Mouse (Mus musculus) thymus, postnatal 36 days (tissue): ENCODE results near the gene Tmem8.
"Not testable (repeated sequence)": the region's sequence is repeated elsewhere in the genome, so short reads cannot be mapped to it uniquely, and the experiment has no call there.

Source experiments
- DNase-seq, 2 experiments: peaks; one replicate each; pipeline ENCODE4 v3.0.0; 2022; ENCODE audit warnings: mixed read lengths in 2 of 2

Tmem8 gene

DNA sequence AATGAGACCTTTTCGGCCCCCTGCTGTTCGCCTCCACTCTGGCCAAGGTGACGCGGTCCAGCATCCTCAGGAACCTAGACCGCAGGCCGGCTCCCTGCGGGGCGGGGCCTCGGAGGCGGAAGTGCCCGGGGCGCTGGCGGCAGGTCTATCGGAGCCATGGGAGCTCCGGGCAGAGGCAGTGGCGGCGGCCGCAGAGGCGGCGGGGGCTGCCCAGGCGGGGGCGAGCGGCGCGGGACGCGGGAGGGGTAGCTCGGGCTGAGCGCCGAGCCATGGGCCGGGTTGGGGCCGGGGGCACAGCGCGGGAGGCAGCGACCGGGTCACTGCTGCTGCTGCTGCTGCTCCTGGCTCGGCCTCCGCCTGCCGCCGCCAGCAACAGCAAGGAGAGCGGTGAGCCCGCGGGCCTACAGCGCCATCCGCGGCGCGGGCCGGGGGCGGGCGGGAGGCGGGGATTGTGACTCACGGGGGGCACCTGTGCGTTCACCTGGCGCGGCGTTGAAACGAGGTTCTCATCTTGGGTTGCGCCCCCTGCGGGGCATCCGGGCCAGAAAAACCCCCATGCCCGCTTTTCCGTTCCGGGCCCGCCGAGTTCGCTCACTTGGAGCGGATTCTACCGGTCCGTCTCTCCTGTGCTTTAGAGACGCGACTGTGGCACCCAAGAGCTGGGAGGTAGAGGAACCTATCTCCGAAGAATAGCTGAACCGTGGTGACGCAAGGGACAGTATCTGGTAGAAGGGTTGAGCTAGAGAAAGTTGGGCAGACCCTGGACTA lies at the start of gene Tmem8:
Tmem8 (plus strand) TSS at position 119 of the 768 bp plus-strand sequence.
- peak; percentile 79 for DNase-seq

DNA sequence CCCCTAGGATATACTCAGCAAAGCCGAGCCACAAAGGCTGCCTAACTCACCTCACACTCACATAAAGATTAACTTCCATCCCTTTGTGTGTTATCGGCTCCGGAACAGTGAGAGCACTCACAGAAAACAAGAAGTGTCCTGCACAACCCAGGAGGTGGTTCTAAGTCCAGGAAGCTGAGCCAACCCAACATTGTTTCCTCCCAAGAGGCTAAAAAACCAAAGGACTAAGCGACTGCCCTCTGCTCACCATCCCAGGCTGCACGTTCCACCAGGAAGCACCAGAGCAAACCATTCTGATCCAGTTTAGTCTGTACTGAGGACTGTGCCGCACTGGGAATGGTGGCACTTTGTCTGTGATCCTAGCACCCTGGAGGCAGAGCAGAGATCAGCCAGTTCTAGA lies 48.2 kb upstream of the Tmem8 start:
- DNase-seq = no peak

DNA sequence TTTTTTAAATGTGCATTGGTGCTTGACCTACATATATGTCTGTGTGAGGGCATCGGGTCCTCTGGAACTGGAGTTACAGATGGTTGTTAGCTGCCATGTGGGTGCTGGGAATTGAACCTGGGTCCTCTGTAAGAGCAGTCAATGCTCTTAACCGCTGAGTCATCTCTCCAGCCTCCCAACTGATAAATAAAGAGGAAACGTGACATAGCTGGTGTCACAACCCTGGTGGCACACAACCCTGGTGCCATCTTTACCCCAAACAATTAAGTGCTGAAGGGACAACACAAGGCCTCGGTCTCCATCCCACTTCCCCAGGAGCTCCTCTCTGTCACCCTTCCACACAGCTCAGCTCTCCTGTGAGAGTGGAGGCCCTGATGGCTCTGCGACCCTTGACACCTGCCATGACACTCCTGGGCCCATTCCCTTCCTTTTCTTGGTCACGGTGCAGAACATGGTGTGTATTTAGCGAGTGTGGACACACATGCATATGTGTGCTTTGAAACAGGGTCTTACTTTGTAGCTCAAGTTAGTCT lies 46.5 kb upstream of the Tmem8 start:
- no peak for DNase-seq

DNA sequence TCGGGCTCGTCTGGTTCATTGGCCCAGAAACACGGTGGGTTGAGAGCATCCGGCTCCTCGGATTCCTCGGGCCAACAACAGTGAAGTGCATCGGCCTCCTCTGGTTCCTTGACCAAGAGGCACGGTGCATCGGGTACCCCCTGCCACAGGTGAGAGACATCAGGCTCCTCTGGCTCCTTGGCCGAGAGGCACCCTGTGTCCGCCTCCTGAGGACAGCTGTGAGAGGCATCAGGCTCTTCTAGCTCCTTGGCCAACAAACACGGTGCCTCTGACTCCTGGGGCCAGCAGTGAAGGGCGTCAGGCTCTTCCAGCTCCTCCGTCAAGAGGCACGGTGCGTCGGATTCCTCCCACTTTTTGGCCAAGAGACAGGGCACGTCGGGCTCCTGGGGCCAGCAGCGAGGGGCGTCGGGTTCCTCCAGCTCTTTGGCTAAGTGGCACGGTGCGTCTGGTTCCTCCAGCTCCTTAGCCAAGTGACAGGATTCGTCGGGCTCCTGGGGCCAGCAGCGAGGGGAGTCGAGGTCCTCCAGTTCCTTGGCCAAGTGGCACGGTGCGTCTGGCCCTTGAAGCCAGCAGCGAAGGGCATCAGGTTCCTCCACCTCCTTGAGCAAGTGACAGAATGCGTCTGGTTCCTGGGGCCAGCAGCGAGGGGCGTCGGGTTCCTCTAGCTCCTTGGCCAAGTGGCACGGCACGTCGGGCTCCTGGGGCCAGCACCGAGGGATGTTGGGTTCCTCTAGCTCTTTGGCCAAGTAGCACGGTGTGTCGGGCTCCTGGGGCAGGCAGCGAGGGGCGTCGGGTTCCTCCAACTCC lies 44.9 kb upstream of the Tmem8 start:
- peak in 1 of 2 experiments; percentile 9 for DNase-seq

DNA sequence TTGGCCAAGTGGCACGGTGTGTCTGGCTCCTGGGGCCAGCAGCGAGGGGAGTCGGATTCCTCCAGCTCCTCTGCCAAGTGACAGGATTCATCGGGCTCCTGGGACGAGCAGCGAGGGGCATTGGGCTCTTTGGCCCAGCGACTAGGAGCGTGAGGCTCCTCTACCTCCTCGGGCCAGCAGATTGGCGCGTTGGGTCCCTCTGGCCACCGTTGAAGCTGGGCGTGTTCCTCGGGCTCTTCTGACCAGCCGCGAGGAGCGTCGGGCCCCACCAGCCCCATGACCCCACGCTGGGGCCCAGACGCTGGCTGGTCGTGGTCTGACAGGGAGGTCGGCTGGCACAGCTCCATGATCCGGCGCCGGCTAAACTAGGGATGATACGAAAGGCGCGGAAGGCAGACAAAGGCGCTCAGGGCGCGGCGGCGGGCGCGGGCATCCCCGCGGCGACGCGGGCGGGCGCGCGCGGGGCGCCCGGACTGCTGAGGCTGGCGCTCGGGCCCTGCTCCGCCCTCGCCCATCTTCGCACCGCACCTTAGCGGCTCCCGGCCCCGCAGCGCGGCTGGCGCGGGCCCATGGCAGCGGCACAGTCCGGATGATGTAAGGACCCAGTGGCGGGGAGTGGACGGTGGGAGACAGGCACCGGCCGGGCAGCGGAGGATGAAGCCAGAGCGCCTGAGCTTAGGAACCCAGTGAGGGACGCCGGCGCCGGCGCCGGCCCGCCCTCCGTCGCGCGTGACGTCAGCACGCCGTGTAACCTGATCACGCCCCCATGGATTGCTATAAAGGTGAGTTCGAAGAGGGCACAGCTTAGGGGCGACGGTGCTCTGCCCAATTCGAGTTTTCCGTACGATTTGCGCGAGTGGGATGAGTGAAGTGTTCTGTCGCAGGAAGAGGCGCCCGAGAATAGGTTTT lies 44.0 kb upstream of the Tmem8 start, which contains the start of gene Rab11fip3:
Rab11fip3 (minus strand) TSS at position 725 of the 909 bp plus-strand sequence.
- DNase-seq = peak; percentile 81

DNA sequence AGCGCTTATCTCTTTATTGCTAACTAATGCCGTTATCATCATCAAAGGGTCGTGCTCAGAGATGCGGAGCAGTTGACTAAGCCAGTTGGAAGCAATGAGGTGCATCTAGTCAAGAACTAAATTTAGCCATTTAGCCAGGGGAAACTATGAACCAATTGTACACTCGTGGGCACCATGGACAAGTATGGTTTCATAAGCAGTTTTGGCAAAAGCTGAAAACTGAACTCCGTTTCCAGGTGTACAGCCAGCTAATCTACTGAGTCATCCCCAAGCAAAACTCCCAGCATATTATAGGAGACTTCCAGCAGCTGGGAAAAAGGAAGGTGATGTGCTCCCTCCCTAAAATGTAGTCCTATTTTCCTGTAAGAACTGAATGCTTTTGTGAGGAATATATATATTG lies 43.0 kb upstream of the Tmem8 start:
- DNase-seq = no peak

DNA sequence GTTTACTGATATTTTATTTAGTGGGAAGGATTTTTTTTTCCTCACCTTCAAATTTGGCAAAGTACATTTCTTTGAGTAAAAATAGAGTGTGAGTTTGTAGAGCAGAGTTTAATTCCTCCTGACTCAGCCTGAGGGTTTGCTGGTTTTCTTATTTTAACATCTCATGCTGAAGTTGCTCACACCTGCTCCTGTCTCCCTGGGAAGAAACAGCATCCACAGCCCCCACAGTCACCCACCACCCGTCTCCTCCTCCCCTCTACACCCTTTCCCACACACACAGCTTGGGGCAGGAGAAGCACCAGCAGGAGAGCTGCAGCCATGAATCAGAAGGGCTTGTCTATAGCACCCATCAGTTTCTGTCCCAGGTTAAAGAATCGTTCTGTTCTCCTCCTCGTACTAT lies 37.9 kb upstream of the Tmem8 start:
- DNase-seq = no peak

DNA sequence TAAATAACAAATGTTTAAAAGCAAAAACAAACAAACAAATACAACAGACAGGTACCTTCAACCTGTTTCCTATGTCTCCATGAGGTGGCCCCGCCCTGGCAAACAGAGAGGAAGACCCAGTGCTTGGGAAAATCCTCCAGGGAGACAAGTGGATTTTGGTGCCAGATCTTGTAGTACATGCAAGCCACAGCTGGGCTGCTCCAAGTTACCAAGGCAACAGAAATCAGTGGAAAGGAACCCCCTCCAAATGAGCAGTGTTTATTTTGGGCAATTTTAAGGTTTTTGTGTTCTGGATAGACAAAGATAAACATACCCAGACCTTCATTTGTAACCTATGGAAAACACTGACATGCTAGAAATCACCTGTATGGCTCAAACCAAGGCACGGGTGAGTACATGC lies 34.2 kb upstream of the Tmem8 start:
- DNase-seq = no peak

DNA sequence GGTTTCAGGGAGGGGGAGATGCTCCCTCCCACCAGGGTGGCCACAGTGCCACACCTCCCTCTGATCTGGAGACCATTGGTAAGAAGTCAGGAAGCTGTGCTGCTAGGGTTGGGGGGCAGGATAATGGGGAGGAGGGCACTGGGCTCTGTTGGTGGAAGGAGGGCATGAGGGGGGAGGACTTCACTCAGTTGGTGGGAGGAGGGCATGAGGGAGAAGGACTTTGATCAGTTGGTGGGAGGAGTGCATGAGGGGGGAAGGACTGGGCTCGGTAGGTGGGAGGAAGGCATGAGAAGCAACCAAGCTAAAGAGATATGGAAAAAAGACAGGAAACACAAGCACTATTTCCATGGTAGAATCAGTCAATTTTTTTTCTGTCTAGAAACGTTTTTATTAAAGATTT lies 32.2 kb upstream of the Tmem8 start:
- no peak for DNase-seq

DNA sequence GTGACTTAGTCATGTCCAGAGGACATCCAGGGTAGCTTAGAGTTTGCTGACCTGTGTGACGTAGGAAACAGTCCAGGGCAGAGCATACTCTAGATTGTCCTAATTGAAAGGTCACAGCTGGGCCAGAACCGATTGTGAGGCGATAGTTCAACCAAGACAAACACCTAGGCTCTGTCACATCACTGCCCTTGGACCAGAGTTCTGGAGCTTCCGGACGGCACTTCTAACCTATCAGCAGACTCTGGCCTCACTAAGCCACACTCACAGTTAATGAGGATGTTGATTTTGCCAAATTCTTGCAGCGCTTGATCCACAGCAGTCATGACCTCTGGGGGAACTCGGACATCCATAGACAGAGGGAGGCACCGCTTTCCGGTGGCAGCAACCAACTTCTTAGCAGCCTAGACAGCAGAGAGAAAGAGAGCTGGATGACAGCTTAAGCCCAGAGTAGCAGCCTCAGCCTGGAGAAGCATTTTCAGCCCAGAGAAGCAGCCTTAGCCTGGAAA lies 26.0 kb upstream of the Tmem8 start:
- no peak for DNase-seq

DNA sequence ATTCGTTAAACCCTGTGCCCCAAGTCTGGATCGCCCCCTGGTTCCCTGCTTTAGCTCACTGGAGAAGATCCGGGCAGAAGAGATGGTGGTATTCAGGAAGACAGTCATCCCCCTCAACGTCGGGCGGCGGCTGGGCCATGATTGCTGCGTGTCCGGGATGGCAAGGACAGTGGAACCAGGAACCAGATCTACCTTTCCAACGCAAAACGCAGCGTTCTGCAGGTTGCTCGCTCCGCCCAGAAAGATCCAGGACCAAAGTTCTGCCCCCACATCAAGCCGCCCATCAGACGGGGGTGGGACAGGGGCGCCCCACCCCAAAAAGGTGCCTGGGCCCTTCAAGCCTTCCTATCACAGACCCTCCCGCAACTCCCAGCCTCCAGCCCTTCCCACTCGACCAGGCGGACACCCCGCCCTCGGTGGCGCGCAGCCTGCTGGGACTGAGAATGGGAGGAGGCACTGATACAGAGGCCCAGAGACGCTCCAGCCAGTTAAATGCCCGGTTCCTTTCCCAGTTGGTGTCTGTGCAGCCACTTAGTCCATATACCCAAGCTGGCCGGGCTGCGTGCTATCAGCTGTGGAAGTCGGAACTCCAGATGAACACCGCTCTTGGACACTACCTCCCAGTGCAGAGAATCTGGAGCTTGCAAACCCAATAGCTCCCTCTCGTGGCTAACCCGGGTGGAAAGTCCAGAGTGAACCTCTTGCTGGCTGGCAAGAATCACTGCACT lies 23.0 kb upstream of the Tmem8 start, which contains the start of gene Decr2:
Decr2 (minus strand) TSS at position 433 of the 728 bp plus-strand sequence.
- DNase-seq = peak; percentile 78 to 81

DNA sequence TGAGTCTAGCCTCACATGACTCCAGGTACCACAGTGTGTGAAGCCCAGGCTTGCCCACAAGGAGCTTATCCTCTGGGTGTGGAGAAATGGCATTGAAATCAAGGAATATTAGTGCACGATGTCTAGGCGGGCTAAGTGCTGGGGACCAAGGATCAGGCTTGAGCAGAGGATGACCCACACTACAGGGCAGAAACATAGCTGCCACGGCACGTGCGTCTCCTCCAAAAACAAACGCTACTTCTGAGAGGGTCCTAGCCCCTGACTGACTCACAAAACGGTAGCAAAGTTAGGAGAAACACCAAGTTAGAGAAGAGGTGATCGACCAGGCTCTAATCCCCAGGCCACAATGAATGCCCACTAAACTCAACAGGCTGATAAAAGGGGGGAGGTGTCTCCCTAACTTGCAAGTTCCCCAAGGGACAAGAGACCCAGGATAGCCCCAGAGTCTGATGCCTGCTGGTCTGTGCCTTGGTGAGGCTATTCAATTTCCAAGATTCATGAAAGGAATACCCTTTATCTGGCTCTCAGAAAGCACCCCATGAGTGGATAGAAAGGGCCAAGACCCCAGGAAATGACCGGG lies 18.5 kb upstream of the Tmem8 start:
- no peak for DNase-seq

DNA sequence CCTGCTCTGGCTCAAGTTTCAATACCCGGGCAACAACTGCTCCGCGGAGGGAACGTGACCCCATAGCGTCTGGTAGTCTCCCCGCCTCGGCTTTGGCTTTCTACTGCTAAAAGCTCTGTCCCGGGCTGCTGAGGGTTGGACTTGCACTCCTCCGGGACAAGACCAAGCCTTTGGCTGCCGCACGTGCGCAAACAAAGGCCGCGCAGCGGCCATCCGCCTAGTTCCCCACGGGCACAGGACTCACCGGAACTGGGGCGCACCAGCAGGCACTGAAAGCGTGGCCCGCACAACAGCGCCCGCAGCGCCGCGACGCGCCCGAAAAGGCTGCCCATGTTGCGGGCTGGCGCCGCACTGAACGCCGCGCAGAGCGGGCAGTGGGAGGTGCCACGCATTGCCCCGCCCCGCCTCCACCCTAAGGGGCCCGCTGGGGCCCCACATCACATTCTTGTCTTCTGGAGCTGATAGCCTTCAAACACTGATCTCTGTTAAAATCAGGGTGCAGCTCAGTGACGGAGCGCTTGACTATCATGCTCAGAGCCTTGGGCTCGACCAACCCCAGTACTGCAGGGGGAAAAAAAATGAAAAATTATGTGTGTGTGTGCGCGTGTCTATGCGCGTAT lies 17.9 kb upstream of the Tmem8 start, which contains the start of gene Nme4:
Nme4 (minus strand) TSS at position 482 of the 620 bp plus-strand sequence.
- peak; percentile 58 to 60 for DNase-seq

DNA sequence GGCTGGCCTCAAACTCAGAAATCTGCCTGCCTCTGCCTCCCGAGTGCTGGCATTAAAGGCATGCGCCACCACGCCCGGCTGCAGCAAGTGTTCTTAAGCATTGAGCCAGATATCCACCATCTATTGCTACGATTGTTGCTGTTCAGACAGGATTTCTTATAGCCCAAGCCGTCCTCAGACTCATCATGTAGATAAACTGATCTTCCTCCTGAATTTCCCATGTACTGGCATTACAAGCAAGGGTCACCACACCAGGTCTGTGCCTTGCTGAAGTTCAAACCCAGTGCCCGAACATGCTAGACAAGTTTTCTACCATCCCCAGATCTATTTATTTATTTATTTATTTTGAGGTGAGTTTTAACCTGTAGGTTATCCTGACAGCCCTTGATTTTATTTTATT lies 14.6 kb upstream of the Tmem8 start:
- DNase-seq = no peak

DNA sequence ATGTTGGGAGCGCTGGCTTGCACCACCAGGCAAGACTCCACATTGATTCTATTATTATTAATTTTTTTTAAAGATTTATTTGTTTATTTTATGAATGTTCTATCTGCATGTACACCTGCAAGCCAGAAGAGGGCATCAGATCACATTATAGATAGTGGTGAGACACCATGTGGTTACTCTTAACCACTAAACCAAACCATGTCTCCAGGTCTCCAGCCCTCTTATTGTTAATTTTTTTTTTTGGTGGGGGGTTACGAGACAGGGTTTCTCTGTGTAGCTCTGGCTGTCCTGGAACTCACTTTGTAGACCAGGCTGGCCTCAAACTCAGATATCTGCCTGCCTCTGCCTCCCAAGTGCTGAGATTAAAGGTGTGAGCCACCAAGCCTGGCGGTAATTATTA lies 13.8 kb upstream of the Tmem8 start:
- not testable (repeated sequence) for DNase-seq

DNA sequence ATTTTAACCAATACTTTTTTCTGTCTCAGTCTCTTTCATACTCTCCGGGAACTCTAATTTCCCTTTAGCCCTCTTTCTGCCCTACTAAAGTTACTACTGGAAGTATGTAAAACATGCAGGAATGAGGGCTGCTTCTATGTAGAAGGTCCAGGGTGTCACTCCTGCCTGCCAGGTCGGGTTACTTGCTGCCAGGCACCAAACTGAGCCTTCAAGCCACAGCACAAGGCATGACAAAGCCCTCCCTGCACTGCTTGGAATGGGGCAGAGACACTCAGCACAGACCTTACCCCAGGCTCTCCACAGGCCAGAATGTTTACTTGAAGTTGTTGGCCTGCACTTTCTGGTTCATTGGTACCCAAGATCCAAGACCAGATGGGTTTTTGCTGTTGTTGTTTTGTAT lies 12.9 kb upstream of the Tmem8 start:
- no peak for DNase-seq

DNA sequence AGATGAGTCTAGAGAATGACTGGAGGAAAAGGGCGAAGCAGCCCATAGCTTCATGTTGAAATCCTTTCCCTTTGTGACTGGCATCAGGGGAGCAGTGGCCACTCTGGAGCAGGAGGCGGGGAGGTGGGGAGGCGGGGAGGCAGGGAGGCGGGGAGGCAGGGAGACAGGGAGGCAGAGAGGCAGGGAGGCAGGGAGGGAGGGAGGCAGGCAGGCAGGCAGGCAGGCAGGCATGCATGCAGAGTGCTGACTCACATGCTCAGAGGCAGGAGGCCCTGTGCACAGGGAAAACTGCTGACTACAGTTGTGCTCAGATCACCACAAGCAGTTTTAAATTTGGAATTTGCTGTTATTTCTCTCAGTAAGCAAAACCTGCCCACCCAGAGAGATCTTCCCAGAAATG lies 11.6 kb upstream of the Tmem8 start:
- no peak for DNase-seq

DNA sequence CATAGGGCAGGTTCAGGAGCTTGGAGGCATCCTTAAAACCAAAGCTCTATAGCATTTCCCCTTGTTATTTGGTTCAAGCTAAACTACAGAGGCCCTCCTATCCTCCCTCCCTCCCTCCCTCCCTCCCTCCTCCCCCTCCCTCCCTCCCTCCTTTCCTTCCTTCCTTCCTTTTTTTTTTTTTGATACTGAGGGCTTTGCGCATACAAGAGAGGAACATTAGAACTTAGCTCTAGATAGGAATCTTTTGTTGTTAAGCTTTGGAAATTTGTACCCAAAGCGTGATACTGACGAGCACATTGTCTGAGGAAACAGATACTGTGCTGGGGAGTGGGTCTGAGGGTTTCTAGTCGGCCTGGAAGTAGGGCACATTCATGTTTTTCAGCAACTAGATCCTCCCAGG lies 7.5 kb upstream of the Tmem8 start:
- no peak for DNase-seq

DNA sequence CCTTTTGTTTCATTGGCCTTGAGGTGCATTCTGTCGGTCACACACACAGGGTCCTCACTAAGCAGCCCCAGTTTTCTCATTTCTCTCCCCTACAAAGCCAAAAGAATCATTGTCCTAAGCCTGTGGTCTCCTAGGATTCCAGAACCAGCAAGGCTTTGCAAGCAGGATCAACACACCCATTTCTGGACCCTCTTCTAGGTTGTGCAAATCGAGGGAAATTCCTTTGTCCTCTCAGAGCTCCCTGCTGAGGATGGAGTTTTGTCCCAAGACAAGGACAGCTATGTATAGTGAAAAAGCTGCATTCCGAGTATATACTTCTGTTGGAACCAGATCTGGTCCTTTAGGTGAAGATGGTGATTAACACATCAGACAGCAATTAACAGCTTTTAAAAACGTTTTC lies 2.9 kb upstream of the Tmem8 start:
- DNase-seq = no peak

DNA sequence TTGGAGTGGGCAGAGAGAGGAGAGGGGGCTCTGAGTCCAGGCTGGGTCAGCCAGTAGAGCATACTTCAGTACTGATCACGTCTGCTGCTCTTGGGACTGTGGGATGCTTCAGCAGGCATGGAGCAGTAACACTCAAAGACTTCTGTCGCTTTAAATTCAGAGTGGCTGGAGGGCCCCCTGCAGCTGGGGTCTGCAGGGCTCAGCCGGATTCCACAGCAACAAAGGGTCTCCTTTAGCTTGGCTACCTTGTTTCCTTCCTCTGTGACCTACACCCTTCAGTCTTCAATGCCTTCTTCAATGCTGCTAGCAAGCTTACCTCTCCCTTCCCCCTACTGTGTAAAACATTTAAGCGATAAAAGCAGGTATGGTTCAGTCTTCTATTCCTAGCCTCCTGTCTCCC lies 2.1 kb upstream of the Tmem8 start:
- DNase-seq = no peak

DNA sequence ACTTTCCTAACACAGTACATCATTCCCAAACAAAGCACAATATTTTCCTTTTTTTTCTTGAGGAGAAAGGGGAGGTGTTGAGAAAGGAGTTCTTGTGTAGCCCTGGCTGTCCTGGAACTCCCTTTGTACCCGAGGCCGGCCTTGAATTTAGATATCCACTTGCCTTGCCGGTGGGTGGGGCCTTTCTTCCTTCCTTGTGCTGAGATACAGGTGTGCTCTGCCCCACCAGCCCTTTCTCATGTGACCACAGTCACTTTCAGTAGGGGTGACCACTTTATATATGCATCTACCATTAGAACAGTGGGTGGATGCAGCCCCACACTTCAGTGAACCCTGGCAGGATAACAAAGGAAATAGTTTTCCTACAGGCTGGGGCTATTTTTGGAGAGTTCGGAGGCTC lies 1.4 kb upstream of the Tmem8 start:
- DNase-seq = no peak
